Mouse (Mus musculus) WW6 (cell line): ENCODE data around the gene Atf7ip.

Source experiments
- DNase-seq: peaks from one replicate; pipeline ENCODE4 v3.0.0-alpha.2; 2013; ENCODE audit warnings: low read depth, low spot score

Atf7ip gene

GRCm38 (mm10) chr6:136646207-136646606 lies 140.2 kb downstream of the Atf7ip start:
- no peak for DNase-seq

GRCm38 (mm10) chr6:136647455-136647861 lies 141.5 kb downstream of the Atf7ip start:
- DNase-seq: no peak

GRCm38 (mm10) chr6:136650664-136651063 lies 144.7 kb downstream of the Atf7ip start:
- DNase-seq: no peak

- DNase-seq: no peak
These were observed 147.4 kb downstream of the Atf7ip start for GRCm38 (mm10) chr6:136653331-136653730.

- DNase-seq: no peak
These were observed 148.5 kb downstream of the Atf7ip start for GRCm38 (mm10) chr6:136654470-136654869.

- DNase-seq: no peak
These were observed 149.8 kb downstream of the Atf7ip start for GRCm38 (mm10) chr6:136655786-136656185.

GRCm38 (mm10) chr6:136658303-136658702 lies 152.3 kb downstream of the Atf7ip start:
- DNase-seq: no peak

- DNase-seq: no peak
These were observed 153.3 kb downstream of the Atf7ip start for GRCm38 (mm10) chr6:136659226-136659625.
